Mouse (Mus musculus) limb, embryonic 12.5 days (tissue): ENCODE data around the gene Trpm3. TPM values are rescaled to one million over a fixed set of nuclear protein-coding genes. Genes with fewer than 3 reads are reported as not detected.

Experiments
- ATAC-seq: fragments of 200-750 bp; cut with Nextera tagmentation; 2 replicates; pipeline ENCODE4 v1.8.0; 2017; ENCODE audit warnings: low read depth, moderate TSS enrichment; ENCODE audit not compliant: insufficient number of reproducible peaks, insufficient read depth, low FRiP score, low TSS enrichment
- H3K27ac ChIP-seq: fragments of 300-500 bp; sonication (generic); 2 replicates; pipeline ENCODE4 v1.5.1; 2016; ENCODE audit warnings: mild to moderate bottlenecking, moderate library complexity
- H3K27me3 ChIP-seq: fragments of 300-500 bp; sonication (generic); 2 replicates; pipeline ENCODE4 v1.6.1; 2016; ENCODE audit warnings: mild to moderate bottlenecking, moderate library complexity
- H3K36me3 ChIP-seq: fragments of 300-500 bp; sonication (generic); 2 replicates; pipeline ENCODE4 v1.6.1; 2016; ENCODE audit warnings: mild to moderate bottlenecking, moderate library complexity
- H3K4me1 ChIP-seq: fragments of 300-500 bp; sonication (generic); replicated peaks from 2 replicates; pipeline ENCODE4 v1.6.1; 2016
- H3K4me2 ChIP-seq: fragments of 300-500 bp; sonication (generic); 2 replicates; pipeline ENCODE4 v1.6.1; 2016; ENCODE audit warnings: mild to moderate bottlenecking, moderate library complexity
- H3K4me3 ChIP-seq: fragments of 300-500 bp; sonication (generic); replicated peaks from 2 replicates; pipeline ENCODE4 v1.5.1; 2016; ENCODE audit warnings: mild to moderate bottlenecking
- H3K9ac ChIP-seq: fragments of 300-500 bp; sonication (generic); replicated peaks from 2 replicates; pipeline ENCODE4 v1.6.1; 2016; ENCODE audit warnings: mild to moderate bottlenecking, moderate library complexity
- H3K9me3 ChIP-seq: fragments of 300-500 bp; sonication (generic); 2 replicates; pipeline ENCODE4 v1.6.1; 2016; ENCODE audit warnings: mild to moderate bottlenecking, moderate library complexity
- WGBS: fragments of 180-500 bp; shearing (Covaris S2); methylation state at CpG from one replicate; pipeline ENCODE4 v1.1.7; 2016; 5-methylcytosine and 5-hydroxymethylcytosine counted together
- polyA plus RNA-seq: library from polyadenylated mRNA; unstranded; fragments of >200 nt; fragmentation: Nextera tagmentation; extraction: Ambion mirVana; gene quantifications from 2 replicates; pipeline ENCODE4 v1.2.1, GENCODE M21; 2016

The Trpm3 gene
- polyA plus RNA-seq, 1 experiment from 2014 or later, result 6.1 TPM

DNA sequence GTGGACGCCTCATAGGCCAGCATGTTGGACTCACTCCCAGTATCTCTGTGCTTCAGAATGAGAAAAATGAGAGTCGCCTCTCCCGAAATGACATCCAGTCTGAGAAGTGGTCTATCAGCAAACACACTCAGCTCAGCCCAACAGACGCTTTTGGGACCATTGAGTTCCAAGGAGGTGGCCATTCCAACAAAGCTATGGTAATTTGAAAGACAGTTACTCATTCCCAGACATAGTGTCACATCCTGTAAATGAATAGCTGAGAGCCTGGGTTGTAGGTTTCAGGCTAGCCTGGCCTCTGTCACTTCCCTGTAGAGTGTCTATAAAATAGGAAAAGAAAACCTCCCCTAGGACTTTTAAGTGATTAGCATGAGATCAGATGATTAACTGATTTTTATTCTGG lies 559.9 kb downstream of the Trpm3 start:
- no peaks in the 10 kb centered on the region for H3K27me3 ChIP-seq
- WGBS, result 89% methylated on average over 4 of the region's 4 CpGs
- no peaks in the 10 kb centered on the region for H3K36me3 ChIP-seq
- H3K4me1 ChIP-seq, result peaks cover 22% of the 10 kb centered on the region
- no peak overlapping the region for H3K9ac ChIP-seq
- no peaks in the 10 kb centered on the region for H3K9me3 ChIP-seq
- no peak for ATAC-seq
- no peak overlapping the region for H3K4me2 ChIP-seq
- H3K4me3 ChIP-seq, result no peak overlapping the region
- no peak overlapping the region for H3K27ac ChIP-seq

DNA sequence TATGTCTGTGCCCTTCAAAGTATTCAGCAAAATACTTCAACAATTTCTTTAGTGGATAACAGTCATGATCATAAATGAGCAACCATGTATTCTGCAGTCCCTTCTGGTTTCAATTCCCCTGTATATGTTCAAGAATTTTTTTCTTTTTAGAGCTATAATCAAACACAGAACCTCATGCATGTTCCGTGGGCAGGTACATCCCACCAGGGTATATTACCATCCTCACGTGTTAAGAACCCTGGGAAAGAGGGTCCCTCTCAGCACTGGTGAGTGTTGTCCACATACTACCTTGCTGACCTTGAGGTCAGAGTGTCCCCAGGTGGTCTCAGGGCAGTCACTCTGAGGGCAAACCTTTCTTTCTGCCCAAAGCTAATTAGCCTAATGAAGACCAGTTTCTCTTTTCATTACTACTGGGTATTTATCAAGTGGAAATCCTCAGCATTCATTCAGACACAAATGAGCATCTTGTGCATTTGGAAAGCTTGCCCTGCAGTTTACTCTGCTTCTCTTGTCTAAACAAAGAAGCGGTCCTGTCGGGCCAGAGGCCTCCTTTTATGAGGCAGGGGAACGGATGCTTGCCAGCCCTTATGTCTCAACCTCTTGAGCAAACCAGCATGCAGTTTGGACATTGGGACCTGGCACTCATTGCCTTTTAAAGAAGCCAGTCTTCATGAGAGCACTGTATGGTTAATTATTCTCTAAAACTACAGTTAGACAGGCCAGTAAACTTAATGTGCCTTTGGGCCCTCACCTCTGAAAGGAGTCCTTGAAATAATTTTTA lies 562.2 kb downstream of the Trpm3 start:
- Histone ChIP-seq H3K4me3 (no peak overlapping the region), H3K4me2 (no peak overlapping the region), H3K27ac (peak overlapping the region; percentile 41; the same call in 1 of the 2 replicates), H3K27me3 (no peaks in the 10 kb centered on the region), H3K36me3 (no peaks in the 10 kb centered on the region), H3K9ac (no peak overlapping the region), H3K9me3 (no peaks in the 10 kb centered on the region), H3K4me1 (peaks cover 22% of the 10 kb centered on the region)
- 12% methylated on average over 5 of the region's 5 CpGs for WGBS
- no peak for ATAC-seq

DNA sequence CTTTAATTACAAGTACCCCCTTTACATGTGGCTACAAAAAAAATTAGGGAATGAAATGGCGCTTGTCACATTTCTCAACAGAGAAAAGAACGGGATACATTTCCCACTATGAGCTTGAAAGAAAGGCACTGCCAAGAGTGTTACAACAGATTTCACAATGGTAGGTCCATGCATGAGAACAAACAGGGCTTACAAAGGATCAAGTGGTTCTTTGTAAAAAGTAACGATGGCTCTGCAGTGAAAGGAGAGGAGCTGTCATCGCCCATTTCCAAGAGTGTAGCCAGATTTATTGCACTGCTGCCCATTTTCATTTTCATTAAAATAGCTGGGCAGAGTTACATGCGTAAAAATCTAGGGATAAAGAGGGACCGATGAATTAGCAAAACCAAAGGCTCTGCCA lies 565.0 kb downstream of the Trpm3 start:
- 47% methylated on average over 6 of the region's 6 CpGs for WGBS
- no peak overlapping the region for H3K27ac ChIP-seq
- no peaks in the 10 kb centered on the region for H3K36me3 ChIP-seq
- no peak overlapping the region for H3K4me2 ChIP-seq
- no peaks in the 10 kb centered on the region for H3K27me3 ChIP-seq
- no peak overlapping the region for H3K4me3 ChIP-seq
- no peak overlapping the region for H3K9ac ChIP-seq
- ATAC-seq, result no peak
- no peaks in the 10 kb centered on the region for H3K9me3 ChIP-seq
- peaks cover 22% of the 10 kb centered on the region for H3K4me1 ChIP-seq

DNA sequence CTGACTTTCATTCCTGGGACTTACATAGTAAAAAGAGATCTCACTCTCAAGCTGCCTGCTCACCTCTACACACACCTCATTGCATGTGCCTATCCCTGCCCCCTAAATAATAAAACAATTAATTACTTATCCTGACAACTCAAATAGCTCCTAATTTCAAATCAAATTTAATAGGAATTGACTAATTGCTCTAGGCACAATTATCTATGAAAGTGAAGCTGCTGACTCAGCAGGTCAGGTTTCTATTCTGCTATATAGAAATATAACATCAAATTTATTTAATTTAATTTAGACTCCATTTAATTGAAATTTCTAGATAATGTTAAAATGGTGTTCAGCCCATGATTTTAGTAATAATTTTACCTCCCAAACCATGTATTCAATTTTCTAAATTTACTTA lies 566.6 kb downstream of the Trpm3 start:
- no peak for ATAC-seq
- Histone ChIP-seq H3K9ac (no peak overlapping the region), H3K4me2 (no peak overlapping the region), H3K27me3 (no peaks in the 10 kb centered on the region), H3K27ac (no peak overlapping the region), H3K36me3 (no peaks in the 10 kb centered on the region), H3K9me3 (no peaks in the 10 kb centered on the region), H3K4me3 (no peak overlapping the region), H3K4me1 (peaks cover 20% of the 10 kb centered on the region)

DNA sequence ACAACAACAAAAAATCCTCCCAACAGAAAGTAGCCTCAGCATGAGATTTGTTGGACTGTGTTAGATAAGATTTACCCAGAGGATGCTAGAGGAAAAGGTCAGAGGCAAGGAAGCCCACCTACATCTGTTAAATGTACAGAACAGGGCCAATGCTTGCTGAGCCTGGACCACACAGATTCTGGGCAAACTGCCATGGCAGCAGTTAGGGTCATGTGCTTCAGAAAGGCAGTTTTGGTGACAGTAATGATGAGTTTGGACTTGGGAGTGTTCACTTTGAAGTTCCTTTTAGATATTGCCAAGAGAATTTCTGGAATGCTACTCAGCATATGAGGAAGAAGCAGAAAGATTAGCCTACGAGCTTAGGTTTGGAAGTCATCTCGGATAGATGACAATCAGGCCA lies 580.2 kb downstream of the Trpm3 start:
- Histone ChIP-seq H3K4me3 (no peak overlapping the region), H3K4me1 (no peaks in the 10 kb centered on the region), H3K27ac (no peak overlapping the region), H3K9ac (no peak overlapping the region), H3K9me3 (no peaks in the 10 kb centered on the region), H3K27me3 (no peaks in the 10 kb centered on the region), H3K4me2 (no peak overlapping the region), H3K36me3 (no peaks in the 10 kb centered on the region)
- no peak for ATAC-seq
- 83% methylated on average over 2 of the region's 2 CpGs for WGBS

DNA sequence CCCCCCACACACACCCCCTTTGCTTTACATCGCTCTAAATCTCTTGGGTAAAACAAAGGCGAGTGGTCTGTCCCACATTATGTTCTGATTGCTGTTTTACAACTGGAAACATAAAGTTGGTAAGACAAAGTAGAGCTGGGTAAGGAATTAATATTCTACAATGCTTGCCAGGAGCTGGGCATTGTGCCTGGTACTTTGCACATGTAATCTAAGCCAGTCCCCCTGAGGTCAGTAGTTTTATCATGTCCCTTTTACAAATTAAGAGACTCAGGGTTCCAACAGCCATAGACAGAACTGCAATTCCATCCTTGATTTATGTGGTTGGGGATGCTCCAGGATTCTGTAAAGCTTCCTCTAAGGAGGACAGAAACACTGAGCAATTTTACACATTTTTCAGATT lies 591.0 kb downstream of the Trpm3 start:
- Histone ChIP-seq H3K36me3 (no peaks in the 10 kb centered on the region), H3K4me3 (no peak overlapping the region), H3K9ac (no peak overlapping the region), H3K9me3 (no peaks in the 10 kb centered on the region), H3K27me3 (no peaks in the 10 kb centered on the region), H3K4me2 (no peak overlapping the region), H3K4me1 (peaks cover 4% of the 10 kb centered on the region; the same call in 1 of the 2 replicates), H3K27ac (no peak overlapping the region)
- no peak for ATAC-seq
- 64% methylated on average over 2 of the region's 2 CpGs for WGBS

DNA sequence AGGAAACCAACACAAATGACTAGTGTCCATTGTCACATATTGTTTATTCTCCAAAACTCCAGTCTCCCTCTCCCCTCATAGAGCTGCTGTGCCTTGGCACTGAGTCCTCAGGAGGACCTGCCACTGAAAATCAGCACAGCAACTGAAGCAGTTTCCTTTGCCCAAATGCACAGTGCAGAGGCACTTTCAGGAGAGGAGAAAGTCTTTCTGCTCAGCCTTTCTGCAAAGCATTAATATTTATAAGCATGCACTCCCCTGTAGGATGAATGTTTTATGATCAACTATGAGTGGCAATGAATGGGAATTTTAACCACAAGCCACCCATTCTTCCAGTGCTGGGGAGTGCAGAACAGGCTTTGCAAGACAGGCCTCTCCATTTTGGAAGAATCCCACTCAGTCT lies 592.1 kb downstream of the Trpm3 start:
- no peaks in the 10 kb centered on the region for H3K27me3 ChIP-seq
- no peaks in the 10 kb centered on the region for H3K36me3 ChIP-seq
- H3K4me3 ChIP-seq, result no peak overlapping the region
- H3K27ac ChIP-seq, result no peak overlapping the region
- ATAC-seq, result no peak
- no peak overlapping the region for H3K4me2 ChIP-seq
- H3K4me1 ChIP-seq, result peaks cover 4% of the 10 kb centered on the region; the same call in 1 of the 2 replicates
- H3K9ac ChIP-seq, result no peak overlapping the region
- H3K9me3 ChIP-seq, result no peaks in the 10 kb centered on the region

DNA sequence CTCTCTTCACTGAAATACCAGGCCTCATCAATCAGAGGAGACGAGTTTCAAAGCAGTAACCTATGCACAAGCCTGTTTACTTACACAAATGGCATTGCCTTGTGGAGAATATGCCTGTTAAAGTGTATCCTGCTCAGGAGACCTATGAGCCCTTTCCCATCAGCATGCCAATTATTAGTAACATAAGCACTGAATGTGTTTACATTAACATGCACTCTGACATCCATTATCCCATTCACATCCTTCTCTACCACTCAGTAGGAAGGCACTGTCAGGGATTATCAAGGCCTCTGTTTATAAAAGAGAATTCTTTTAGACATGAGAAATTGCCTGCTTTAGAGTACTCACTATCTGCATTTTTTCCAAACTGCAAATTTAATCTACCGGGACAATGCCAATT lies 598.0 kb downstream of the Trpm3 start:
- Histone ChIP-seq H3K36me3 (no peaks in the 10 kb centered on the region), H3K27me3 (no peaks in the 10 kb centered on the region), H3K9ac (no peak overlapping the region), H3K4me1 (no peaks in the 10 kb centered on the region), H3K4me3 (no peak overlapping the region), H3K4me2 (no peak overlapping the region), H3K9me3 (no peaks in the 10 kb centered on the region), H3K27ac (no peak overlapping the region)
- WGBS, result 62% methylated on average over 2 of the region's 2 CpGs
- ATAC-seq, result no peak

DNA sequence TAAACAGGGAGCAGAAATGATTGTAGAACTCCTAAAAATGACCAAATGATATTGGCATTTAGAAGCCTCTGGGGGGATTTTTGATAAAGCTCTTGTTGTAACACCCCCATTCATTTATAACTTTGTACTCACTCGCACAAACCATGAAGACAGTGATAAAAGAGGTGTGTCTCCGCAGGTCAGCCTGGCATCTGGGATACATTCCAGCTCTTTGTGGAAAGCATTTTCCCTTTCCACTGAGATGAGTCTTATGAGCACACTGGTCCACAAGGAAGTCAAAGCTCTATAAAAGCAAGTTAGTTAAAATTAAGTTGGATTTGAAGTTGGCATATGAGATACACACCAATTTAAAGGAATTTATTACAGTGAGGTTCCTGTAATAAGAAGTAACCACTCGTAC lies 600.4 kb downstream of the Trpm3 start:
- Histone ChIP-seq H3K4me2 (no peak overlapping the region), H3K9ac (no peak overlapping the region), H3K27ac (no peak overlapping the region), H3K4me3 (no peak overlapping the region), H3K27me3 (no peaks in the 10 kb centered on the region), H3K9me3 (no peaks in the 10 kb centered on the region), H3K4me1 (no peaks in the 10 kb centered on the region), H3K36me3 (no peaks in the 10 kb centered on the region)
- WGBS, result 77% methylated on average over 3 of the region's 3 CpGs
- ATAC-seq, result no peak

DNA sequence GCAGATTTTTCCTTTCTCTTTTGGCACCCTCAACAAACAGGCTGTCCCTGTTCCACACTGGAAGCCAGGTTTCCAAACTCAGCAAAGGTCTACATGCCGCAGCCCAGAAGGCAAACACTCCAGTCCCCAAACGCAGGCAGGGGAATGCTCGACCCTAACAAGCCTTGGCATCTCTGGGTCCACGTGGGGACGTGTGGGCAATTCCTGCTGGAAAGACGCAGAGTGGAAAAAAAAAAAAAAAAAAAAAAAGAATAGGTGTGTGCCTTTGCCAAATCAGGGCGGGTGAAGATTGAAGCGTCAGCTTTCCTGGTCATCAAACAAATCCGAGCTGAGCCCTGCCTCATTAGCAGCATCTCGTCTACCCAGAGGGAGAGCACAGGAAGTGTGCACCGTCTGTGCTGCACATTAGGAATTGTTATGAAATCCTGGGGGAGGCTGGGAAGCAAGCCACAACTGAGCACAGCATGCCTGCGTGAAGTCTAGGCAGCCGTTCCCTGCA lies 614.5 kb downstream of the Trpm3 start:
- no peaks in the 10 kb centered on the region for H3K36me3 ChIP-seq
- no peak overlapping the region for H3K4me3 ChIP-seq
- peak; percentile 66; the same call in 1 of the 2 replicates for ATAC-seq
- no peaks in the 10 kb centered on the region for H3K27me3 ChIP-seq
- 29% methylated on average over 13 of the region's 13 CpGs for WGBS
- H3K4me1 ChIP-seq, result peaks cover 10% of the 10 kb centered on the region
- no peak overlapping the region for H3K27ac ChIP-seq
- peak overlapping the region; percentile 31 for H3K4me2 ChIP-seq
- H3K9ac ChIP-seq, result no peak overlapping the region
- H3K9me3 ChIP-seq, result no peaks in the 10 kb centered on the region

DNA sequence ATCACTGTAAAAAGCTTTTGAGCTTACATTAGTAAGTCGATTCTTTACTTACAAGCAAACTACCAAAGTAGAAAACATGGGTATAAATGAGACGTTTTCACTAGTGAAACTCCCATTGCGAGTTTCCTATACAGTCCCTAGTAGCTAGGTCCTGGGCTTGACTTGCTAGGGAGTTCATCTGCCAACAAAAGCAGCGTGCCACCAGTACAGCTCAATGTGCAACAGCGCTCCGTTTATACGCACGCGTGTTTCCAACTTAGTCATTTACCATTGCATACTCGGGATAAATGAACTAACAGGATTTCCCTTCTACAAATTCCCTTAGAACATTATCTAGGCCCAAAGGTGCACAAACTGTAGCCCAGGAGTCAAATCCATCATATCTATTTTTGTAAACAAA lies 615.2 kb downstream of the Trpm3 start:
- Histone ChIP-seq H3K9me3 (no peaks in the 10 kb centered on the region), H3K27me3 (no peaks in the 10 kb centered on the region), H3K4me3 (no peak overlapping the region), H3K9ac (no peak overlapping the region), H3K36me3 (no peaks in the 10 kb centered on the region), H3K4me1 (peaks cover 10% of the 10 kb centered on the region), H3K27ac (no peak overlapping the region), H3K4me2 (no peak overlapping the region)
- WGBS, result 91% methylated on average over 10 of the region's 10 CpGs
- ATAC-seq, result no peak

DNA sequence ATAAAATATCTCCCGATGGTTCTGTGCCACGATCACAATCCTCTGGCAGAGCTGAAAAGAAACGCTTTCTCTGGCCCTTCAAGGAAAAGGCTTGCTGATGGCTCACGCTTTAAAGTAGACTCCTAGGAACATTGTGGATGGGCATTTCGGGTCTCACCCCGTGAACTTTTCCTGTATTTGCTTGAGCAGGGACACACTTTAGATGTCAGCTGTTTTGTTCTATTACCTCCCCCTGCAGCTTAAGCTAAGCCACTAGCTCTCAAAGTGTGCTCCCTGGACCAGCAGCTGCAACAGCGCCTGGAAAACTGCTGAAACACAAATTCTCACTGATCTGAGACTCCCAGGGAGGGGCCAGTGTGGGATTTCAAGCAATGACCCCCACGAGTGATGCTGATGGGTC lies 615.7 kb downstream of the Trpm3 start:
- WGBS, result 78% methylated on average over 8 of the region's 8 CpGs
- no peak for ATAC-seq
- no peak overlapping the region for H3K27ac ChIP-seq
- no peaks in the 10 kb centered on the region for H3K27me3 ChIP-seq
- H3K4me2 ChIP-seq, result no peak overlapping the region
- H3K9me3 ChIP-seq, result no peaks in the 10 kb centered on the region
- no peaks in the 10 kb centered on the region for H3K36me3 ChIP-seq
- peaks cover 10% of the 10 kb centered on the region for H3K4me1 ChIP-seq
- no peak overlapping the region for H3K4me3 ChIP-seq
- H3K9ac ChIP-seq, result no peak overlapping the region
